Mouse (Mus musculus) limb, embryonic 12.5 days (tissue): ENCODE data around the gene Slc30a2. TPM values are rescaled to one million over a fixed set of nuclear protein-coding genes. Genes with fewer than 3 reads are reported as not detected.

Experiments used
- ATAC-seq: fragments of 200-750 bp; cut with Nextera tagmentation; 2 replicates; pipeline ENCODE4 v1.8.0; 2017; ENCODE audit warnings: low read depth, moderate TSS enrichment; ENCODE audit not compliant: insufficient number of reproducible peaks, insufficient read depth, low FRiP score, low TSS enrichment
- H3K27ac ChIP-seq: fragments of 300-500 bp; sonication (generic); 2 replicates; pipeline ENCODE4 v1.5.1; 2016; ENCODE audit warnings: mild to moderate bottlenecking, moderate library complexity
- H3K27me3 ChIP-seq: fragments of 300-500 bp; sonication (generic); 2 replicates; pipeline ENCODE4 v1.6.1; 2016; ENCODE audit warnings: mild to moderate bottlenecking, moderate library complexity
- H3K36me3 ChIP-seq: fragments of 300-500 bp; sonication (generic); 2 replicates; pipeline ENCODE4 v1.6.1; 2016; ENCODE audit warnings: mild to moderate bottlenecking, moderate library complexity
- H3K4me1 ChIP-seq: fragments of 300-500 bp; sonication (generic); replicated peaks from 2 replicates; pipeline ENCODE4 v1.6.1; 2016
- H3K4me2 ChIP-seq: fragments of 300-500 bp; sonication (generic); 2 replicates; pipeline ENCODE4 v1.6.1; 2016; ENCODE audit warnings: mild to moderate bottlenecking, moderate library complexity
- H3K4me3 ChIP-seq: fragments of 300-500 bp; sonication (generic); replicated peaks from 2 replicates; pipeline ENCODE4 v1.5.1; 2016; ENCODE audit warnings: mild to moderate bottlenecking
- H3K9ac ChIP-seq: fragments of 300-500 bp; sonication (generic); replicated peaks from 2 replicates; pipeline ENCODE4 v1.6.1; 2016; ENCODE audit warnings: mild to moderate bottlenecking, moderate library complexity
- H3K9me3 ChIP-seq: fragments of 300-500 bp; sonication (generic); 2 replicates; pipeline ENCODE4 v1.6.1; 2016; ENCODE audit warnings: mild to moderate bottlenecking, moderate library complexity
- WGBS: fragments of 180-500 bp; shearing (Covaris S2); methylation state at CpG from one replicate; pipeline ENCODE4 v1.1.7; 2016; 5-methylcytosine and 5-hydroxymethylcytosine counted together
- polyA plus RNA-seq: library from polyadenylated mRNA; unstranded; fragments of >200 nt; fragmentation: Nextera tagmentation; extraction: Ambion mirVana; gene quantifications from 2 replicates; pipeline ENCODE4 v1.2.1, GENCODE M21; 2016

Gene Slc30a2
- polyA plus RNA-seq, 1 experiment from 2014 or later, result 0.06 TPM

- Histone ChIP-seq H3K27me3 (peaks cover 21% of the 10 kb centered on the region), H3K4me1 (peaks cover 34% of the 10 kb centered on the region), H3K9ac (no peak overlapping the region), H3K4me3 (no peak overlapping the region), H3K9me3 (no peaks in the 10 kb centered on the region), H3K36me3 (no peaks in the 10 kb centered on the region), H3K27ac (no peak overlapping the region), H3K4me2 (peak overlapping the region; percentile 34)
- ATAC-seq, result no peak
- WGBS, result 42% methylated on average over 17 of the region's 17 CpGs
These were observed 14.4 kb downstream of the Slc30a2 start for GRCm38 (mm10) chr4:134357461-134357771.

DNA sequence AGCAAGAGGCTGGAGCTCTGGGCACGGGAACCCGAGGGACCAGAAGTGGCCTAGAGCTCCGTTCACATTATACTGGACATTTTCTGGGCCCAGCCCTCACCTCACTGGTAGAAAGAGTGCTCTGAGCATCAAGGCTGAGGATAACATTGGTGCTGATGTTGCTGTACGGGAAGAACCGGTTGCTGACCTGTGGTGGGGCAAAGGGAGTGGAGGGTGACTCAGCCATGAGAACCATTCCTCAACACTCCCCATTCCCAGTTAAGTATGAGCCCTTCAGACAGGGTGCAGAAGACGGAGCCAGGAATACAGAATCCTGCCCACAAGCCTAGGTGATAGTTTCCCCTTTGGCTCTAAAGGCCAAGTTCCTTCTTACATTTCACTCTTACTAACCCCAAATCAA, 16.7 kb downstream of the Slc30a2 start:
- WGBS, result 91% methylated on average over 6 of the region's 6 CpGs
- no peak overlapping the region for H3K27ac ChIP-seq
- H3K9ac ChIP-seq, result no peak overlapping the region
- H3K9me3 ChIP-seq, result no peaks in the 10 kb centered on the region
- peaks cover 38% of the 10 kb centered on the region for H3K4me1 ChIP-seq
- no peaks in the 10 kb centered on the region for H3K36me3 ChIP-seq
- ATAC-seq, result no peak
- H3K4me2 ChIP-seq, result no peak overlapping the region
- no peak overlapping the region for H3K4me3 ChIP-seq
- peaks cover 26% of the 10 kb centered on the region for H3K27me3 ChIP-seq

DNA sequence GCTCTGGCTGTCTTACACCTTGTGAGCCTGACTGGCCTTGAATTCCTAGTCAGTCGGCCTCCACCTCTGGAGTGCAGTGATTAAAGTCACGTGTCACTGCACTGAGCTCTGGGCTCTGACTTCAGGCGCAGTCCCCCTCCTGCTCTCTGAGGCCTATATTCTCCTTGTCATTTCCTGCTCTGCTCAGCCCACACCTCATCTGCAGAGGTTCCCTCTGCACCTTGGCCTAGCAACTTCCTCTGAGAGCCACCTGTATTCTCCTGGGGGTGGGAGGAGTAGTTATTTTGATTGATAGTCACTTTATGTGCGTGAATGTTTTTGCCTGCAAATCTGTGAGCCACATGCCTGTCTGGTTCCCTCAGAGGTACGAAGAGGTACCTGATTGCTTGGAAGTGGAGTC, 18.2 kb downstream of the Slc30a2 start:
- Histone ChIP-seq H3K9me3 (no peaks in the 10 kb centered on the region), H3K27me3 (peaks cover 33% of the 10 kb centered on the region)
- ATAC-seq, result peak; percentile 40; the same call in 1 of the 2 replicates

GRCm38 (mm10) chr4:134362124-134362523, 19.1 kb downstream of the Slc30a2 start:
- Histone ChIP-seq H3K4me2 (no peak overlapping the region), H3K27ac (no peak overlapping the region), H3K4me1 (peaks cover 33% of the 10 kb centered on the region), H3K9me3 (no peaks in the 10 kb centered on the region), H3K27me3 (peaks cover 38% of the 10 kb centered on the region), H3K4me3 (no peak overlapping the region), H3K36me3 (no peaks in the 10 kb centered on the region), H3K9ac (no peak overlapping the region)
- ATAC-seq, result no peak
- 69% methylated on average over 9 of the region's 9 CpGs for WGBS

More for the DNA sequence above, 18.2 kb downstream of the Slc30a2 start:
- Histone ChIP-seq H3K4me3 (no peak overlapping the region), H3K4me2 (no peak overlapping the region), H3K36me3 (no peaks in the 10 kb centered on the region), H3K4me1 (peaks cover 38% of the 10 kb centered on the region), H3K27ac (peak overlapping the region; percentile 18), H3K9ac (no peak overlapping the region)
- 14% methylated on average over 5 of the region's 5 CpGs for WGBS

- 27% methylated on average over 9 of the region's 9 CpGs for WGBS
- Histone ChIP-seq H3K4me1 (peaks cover 28% of the 10 kb centered on the region), H3K4me2 (no peak overlapping the region; the same call in 1 of the 2 replicates), H3K27me3 (peaks cover 35% of the 10 kb centered on the region), H3K9me3 (no peaks in the 10 kb centered on the region), H3K27ac (no peak overlapping the region), H3K36me3 (no peaks in the 10 kb centered on the region), H3K9ac (no peak overlapping the region), H3K4me3 (no peak overlapping the region)
- no peak for ATAC-seq
These were observed 19.6 kb downstream of the Slc30a2 start for GRCm38 (mm10) chr4:134362586-134362985.

DNA sequence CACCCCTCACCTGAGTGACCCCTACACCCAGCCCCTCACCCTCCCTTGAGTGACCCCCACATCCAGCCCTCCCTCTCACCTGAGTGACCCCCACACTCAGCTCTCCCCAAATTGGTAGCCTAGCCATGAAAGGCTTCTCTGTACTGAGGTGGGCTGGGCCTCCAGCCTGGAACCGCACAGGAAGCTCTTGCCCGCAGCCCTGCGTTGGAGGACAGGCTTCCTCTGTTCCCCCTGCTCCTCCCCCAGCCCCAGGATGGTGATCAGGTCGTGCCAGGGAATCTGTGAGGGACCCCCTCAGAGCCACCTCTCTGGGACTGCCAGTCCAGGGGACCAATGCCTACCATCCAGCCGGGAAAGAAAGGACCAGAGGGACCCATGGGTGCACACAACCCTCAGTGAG, 22.3 kb downstream of the Slc30a2 start:
- peak overlapping the region; percentile 20; the same call in 1 of the 2 replicates for H3K4me2 ChIP-seq
- no peak overlapping the region for H3K9ac ChIP-seq
- ATAC-seq, result no peak
- H3K27me3 ChIP-seq, result peaks cover 44% of the 10 kb centered on the region
- peak overlapping the region; percentile 37; the same call in 1 of the 2 replicates for H3K27ac ChIP-seq
- H3K4me1 ChIP-seq, result peaks cover 31% of the 10 kb centered on the region
- no peak overlapping the region for H3K4me3 ChIP-seq
- H3K36me3 ChIP-seq, result no peaks in the 10 kb centered on the region
- WGBS, result 36% methylated on average over 5 of the region's 5 CpGs
- no peaks in the 10 kb centered on the region for H3K9me3 ChIP-seq

DNA sequence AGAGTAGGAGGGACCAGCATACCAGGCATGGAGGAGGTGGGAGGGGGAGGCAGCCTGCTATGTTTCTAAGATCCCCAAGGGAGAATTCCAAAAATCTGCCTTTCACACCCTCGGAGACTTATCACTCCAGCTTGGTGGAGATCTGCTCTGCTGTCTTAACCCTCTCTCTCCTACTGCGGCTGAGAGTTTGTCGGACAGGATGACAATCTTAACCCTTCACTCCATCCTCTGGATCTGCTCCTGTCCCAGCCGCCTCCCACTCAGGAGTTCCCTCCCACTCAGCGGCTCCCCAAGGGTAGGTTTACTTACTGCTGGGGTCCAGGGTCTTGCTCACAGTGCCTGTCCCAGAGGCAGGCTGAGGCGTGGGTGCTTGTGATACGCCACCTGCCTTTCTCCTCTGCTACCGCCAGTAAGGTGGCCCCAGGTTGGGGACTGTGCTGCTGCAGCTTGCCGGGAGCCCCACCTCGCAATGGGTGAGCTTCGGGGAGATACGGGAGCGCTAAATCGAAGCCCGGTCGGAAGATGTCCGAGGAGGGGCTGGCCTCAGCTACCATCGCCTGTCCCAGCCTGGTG, 27.8 kb downstream of the Slc30a2 start:
- 2% methylated on average over 18 of the region's 18 CpGs for WGBS
- peaks cover 27% of the 10 kb centered on the region for H3K4me1 ChIP-seq
- peak overlapping the region; percentile 91 for H3K4me2 ChIP-seq
- peaks cover 56% of the 10 kb centered on the region for H3K27me3 ChIP-seq
- peak overlapping the region; percentile 55 for H3K4me3 ChIP-seq
- H3K27ac ChIP-seq, result no peak overlapping the region
- peak overlapping the region; percentile 47; the same call in 1 of the 2 replicates for H3K9ac ChIP-seq
- 0 out of 2 replicates have a peak, but pooled peaks have one; percentile 5 for ATAC-seq
- no peaks in the 10 kb centered on the region for H3K36me3 ChIP-seq
- no peaks in the 10 kb centered on the region for H3K9me3 ChIP-seq

DNA sequence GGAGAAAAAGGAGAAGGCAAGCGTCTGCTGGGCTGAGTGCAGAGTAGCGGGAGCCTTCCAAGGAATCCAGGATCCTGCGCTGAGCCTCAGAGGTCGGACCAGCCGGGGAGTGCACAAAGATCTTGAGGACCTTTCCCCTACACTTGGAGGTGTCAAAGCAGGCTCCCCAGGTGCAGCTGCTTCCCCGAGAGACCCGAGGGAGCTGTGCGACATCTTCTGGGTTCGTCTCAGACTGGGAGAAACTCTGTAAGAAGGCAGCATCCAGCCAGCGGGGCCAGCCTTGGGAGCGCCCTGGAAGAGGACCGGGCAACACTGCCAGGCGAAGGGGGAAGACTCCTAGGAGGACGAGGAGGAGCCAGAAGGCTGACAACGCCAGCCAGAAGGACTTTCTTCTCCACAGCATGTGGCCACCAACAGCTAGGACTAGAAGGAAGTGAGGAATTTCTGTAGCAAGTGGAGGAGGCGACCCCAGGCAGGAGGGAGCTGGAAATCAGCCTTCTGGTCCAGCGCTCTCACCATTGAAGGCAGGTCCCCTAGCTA, 28.4 kb downstream of the Slc30a2 start:
- H3K36me3 ChIP-seq, result no peaks in the 10 kb centered on the region
- no peak overlapping the region for H3K27ac ChIP-seq
- H3K4me3 ChIP-seq, result peak overlapping the region; percentile 55
- peak overlapping the region; percentile 91 for H3K4me2 ChIP-seq
- H3K9ac ChIP-seq, result peak overlapping the region; percentile 47; the same call in 1 of the 2 replicates
- 0% methylated on average over 17 of the region's 17 CpGs for WGBS
- peaks cover 51% of the 10 kb centered on the region for H3K27me3 ChIP-seq
- ATAC-seq, result no peak
- no peaks in the 10 kb centered on the region for H3K9me3 ChIP-seq
- H3K4me1 ChIP-seq, result peaks cover 25% of the 10 kb centered on the region

DNA sequence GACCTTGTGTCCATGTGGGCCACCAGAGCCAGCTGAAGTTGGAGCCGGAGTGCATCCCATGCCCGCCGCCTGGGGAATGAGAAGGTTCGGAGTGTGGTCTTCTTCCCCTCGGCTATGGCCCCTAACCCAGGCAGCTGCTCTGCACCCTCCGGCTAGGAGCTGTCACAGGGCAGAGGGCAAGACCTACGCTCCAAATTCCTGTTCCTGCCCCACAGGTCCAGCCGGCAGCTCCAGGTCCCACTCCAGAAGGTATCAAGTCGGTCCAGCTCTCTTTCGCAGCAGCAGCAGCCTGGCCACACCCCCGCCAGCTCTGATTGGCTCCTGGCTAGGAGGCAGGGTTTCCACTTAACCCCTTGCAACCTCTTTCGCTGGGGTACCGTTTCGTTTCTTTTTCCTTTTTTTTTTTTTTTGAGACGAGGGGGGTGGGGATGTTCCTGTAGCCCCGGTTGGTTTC, 29.3 kb downstream of the Slc30a2 start:
- ATAC-seq, result no peak
- Histone ChIP-seq H3K4me2 (peak overlapping the region; percentile 91), H3K27me3 (peaks cover 48% of the 10 kb centered on the region)

GRCm38 (mm10) chr4:134373295-134373694, 30.3 kb downstream of the Slc30a2 start:
- Histone ChIP-seq H3K4me3 (no peak overlapping the region), H3K4me1 (peaks cover 31% of the 10 kb centered on the region), H3K4me2 (no peak overlapping the region), H3K36me3 (no peaks in the 10 kb centered on the region), H3K27ac (no peak overlapping the region), H3K27me3 (peaks cover 41% of the 10 kb centered on the region), H3K9me3 (no peaks in the 10 kb centered on the region), H3K9ac (no peak overlapping the region)
- WGBS, result 79% methylated on average over 8 of the region's 8 CpGs
- no peak for ATAC-seq

More for the DNA sequence above, 29.3 kb downstream of the Slc30a2 start:
- H3K9ac ChIP-seq, result peak overlapping the region; percentile 45; the same call in 1 of the 2 replicates
- H3K36me3 ChIP-seq, result no peaks in the 10 kb centered on the region
- H3K4me1 ChIP-seq, result peaks cover 25% of the 10 kb centered on the region
- under 1% methylated on average over 16 of the region's 16 CpGs for WGBS
- H3K27ac ChIP-seq, result no peak overlapping the region
- H3K9me3 ChIP-seq, result no peaks in the 10 kb centered on the region
- peak overlapping the region; percentile 55 for H3K4me3 ChIP-seq

- Histone ChIP-seq H3K27me3 (peaks cover 31% of the 10 kb centered on the region), H3K4me2 (no peak overlapping the region), H3K27ac (no peak overlapping the region), H3K9ac (no peak overlapping the region), H3K4me3 (no peak overlapping the region), H3K9me3 (no peaks in the 10 kb centered on the region), H3K36me3 (no peaks in the 10 kb centered on the region), H3K4me1 (peaks cover 38% of the 10 kb centered on the region)
- WGBS, result 53% methylated on average over 1 of the region's 1 CpGs
- no peak for ATAC-seq
These were observed 31.3 kb downstream of the Slc30a2 start for GRCm38 (mm10) chr4:134374306-134374705.
